Mouse (Mus musculus) brain, embryonic 14.5 days (tissue): ENCODE results near the gene Tktl2. TPM values are rescaled to one million over a fixed set of nuclear protein-coding genes. Genes with fewer than 3 reads are reported as not detected.
A peak's percentile ranks its signal among the peaks of the same experiment; 100 is the strongest.

Source experiments
- DNase-seq: peaks from one replicate; pipeline ENCODE4 v3.0.0-alpha.2; 2011; ENCODE audit warnings: low read depth
- CTCF ChIP-seq: fragments of 200-500 bp; IDR thresholded peaks from 2 replicates; pipeline ENCODE4 v1.5.1; 2012; ENCODE audit warnings: inconsistent platforms, mild to moderate bottlenecking, moderate library complexity, borderline replicate concordance; ENCODE audit not compliant: insufficient read depth, insufficient read length; ENCODE audit errors: extremely low read depth
- POLR2A ChIP-seq: fragments of 200-500 bp; IDR thresholded peaks from 2 replicates; pipeline ENCODE4 v1.6.1; 2012; ENCODE audit warnings: mild to moderate bottlenecking, inconsistent platforms, borderline replicate concordance; ENCODE audit not compliant: poor library complexity, insufficient read depth, insufficient read length, severe bottlenecking; ENCODE audit errors: extremely low read depth
- polyA plus RNA-seq: library from polyadenylated mRNA; depleted of rRNA; stranded (reverse); fragments of >200 nt; gene quantifications from 2 replicates; pipeline ENCODE4 v1.2.3, GENCODE M21; 2012; rRNA removed

Gene Tktl2
- 0.04 TPM in 1 of 2 replicates, not detected in the other for polyA plus RNA-seq

GRCm38 (mm10) chr8:66511537-66511936 lies at the start of gene Tktl2:
Tktl2 (plus strand) TSS chr8:66511756.
- TF ChIP-seq POLR2A (no peak), CTCF (no peak)

GRCm38 (mm10) chr8:66469821-66470220 lies 41.7 kb upstream of the Tktl2 start:
- no peak for DNase-seq
- TF ChIP-seq POLR2A (no peak), CTCF (no peak)

More at GRCm38 (mm10) chr8:66511537-66511936, at the start of gene Tktl2:
- DNase-seq = no peak

GRCm38 (mm10) chr8:66476880-66477279 lies 34.7 kb upstream of the Tktl2 start:
- DNase-seq = no peak
- TF ChIP-seq CTCF = no peak
- TF ChIP-seq POLR2A = no peak

GRCm38 (mm10) chr8:66486084-66486763 lies 25.3 kb upstream of the Tktl2 start, which contains the start of gene Tma16:
Tma16 (minus strand) TSS chr8:66486530.
- peak; percentile 96 for DNase-seq
- TF ChIP-seq POLR2A = peak; percentile 29; the same call in 1 of the 2 replicates
- no peak for TF ChIP-seq CTCF

GRCm38 (mm10) chr8:66488556-66488955 lies 23.0 kb upstream of the Tktl2 start:
- no peak for DNase-seq
- TF ChIP-seq CTCF (no peak), POLR2A (no peak)

- no peak for DNase-seq
Observed at GRCm38 (mm10) chr8:66490624-66491023, 20.9 kb upstream of the Tktl2 start.

GRCm38 (mm10) chr8:66494496-66494895 lies 17.1 kb upstream of the Tktl2 start:
- TF ChIP-seq CTCF (no peak), POLR2A (no peak)
- DNase-seq = no peak

More at GRCm38 (mm10) chr8:66490624-66491023, 20.9 kb upstream of the Tktl2 start:
- TF ChIP-seq CTCF (no peak), POLR2A (no peak)

GRCm38 (mm10) chr8:66495726-66496125 lies 15.8 kb upstream of the Tktl2 start:
- peak; percentile 67 for DNase-seq
- peak; percentile 92 for TF ChIP-seq CTCF
- TF ChIP-seq POLR2A = no peak

GRCm38 (mm10) chr8:66496998-66497577 lies 14.5 kb upstream of the Tktl2 start:
- TF ChIP-seq POLR2A (no peak), CTCF (peak; percentile 59; the same call in 1 of the 2 replicates)

GRCm38 (mm10) chr8:66503381-66503780 lies 8.2 kb upstream of the Tktl2 start:
- DNase-seq = no peak
- no peak for TF ChIP-seq POLR2A
- TF ChIP-seq CTCF = no peak

More at GRCm38 (mm10) chr8:66496998-66497577, 14.5 kb upstream of the Tktl2 start:
- DNase-seq = peak; percentile 83

GRCm38 (mm10) chr8:66519149-66519548 lies 7.6 kb downstream of the Tktl2 start:
- TF ChIP-seq CTCF (no peak), POLR2A (no peak)

More at GRCm38 (mm10) chr8:66519149-66519548, 7.6 kb downstream of the Tktl2 start:
- DNase-seq = no peak
